Mouse (Mus musculus): Measurements from ENCODE around the gene Cd52. TPM values are rescaled to one million over a fixed set of nuclear protein-coding genes. Genes with fewer than 3 reads are reported as not detected.

Cd52 gene
- polyA plus RNA-seq, 1 experiment from 2014 or later, result 20.3 TPM

GRCm38 (mm10) chr4:134110653-134111052, 15.8 kb upstream of the Cd52 start:
- Histone ChIP-seq H3K4me2 (replicated peaks; ENCODE audit: low read depth) (no peak overlapping the region), H3K36me3 (ENCODE audit: control insufficient read depth, insufficient read depth, low read length) (no peaks in the 10 kb centered on the region), H3K9me3 (ENCODE audit: control insufficient read depth, low read length) (no peaks in the 10 kb centered on the region), H3K27ac (replicated peaks) (no peak overlapping the region), H3K27me3 (ENCODE audit: control insufficient read depth, insufficient read depth, low read length) (no peaks in the 10 kb centered on the region), H3K4me1 (replicated peaks; ENCODE audit: control insufficient read depth, insufficient read depth) (no peaks in the 10 kb centered on the region), H3K4me3 (ENCODE audit: low read depth, low read length) (no peak overlapping the region), H3K9ac (ENCODE audit: low read length) (no peak overlapping the region)
- no peak for TF ChIP-seq CTCF (IDR thresholded peaks at IDR 0.05; ENCODE audit: low read depth)
- TF ChIP-seq EP300 (optimal IDR thresholded peaks at IDR 0.05), result no peak
- WGBS, result 55% methylated on average over 3 of the region's 3 CpGs
- DNase-seq (ENCODE audit: low spot score) (no peak), ATAC-seq (ENCODE audit: low FRiP score, low TSS enrichment) (no peak)

- H3K9me3 ChIP-seq (ENCODE audit: control insufficient read depth, low read length), result no peaks in the 10 kb centered on the region
- H3K27me3 ChIP-seq (ENCODE audit: control insufficient read depth, insufficient read depth, low read length), result no peaks in the 10 kb centered on the region
- H3K36me3 ChIP-seq (ENCODE audit: control insufficient read depth, insufficient read depth, low read length), result no peaks in the 10 kb centered on the region
- no peak overlapping the region for H3K4me2 ChIP-seq (replicated peaks; ENCODE audit: low read depth)
- no peak overlapping the region for H3K4me3 ChIP-seq (ENCODE audit: low read depth, low read length)
- no peak overlapping the region for H3K9ac ChIP-seq (ENCODE audit: low read length)
- TF ChIP-seq CTCF (IDR thresholded peaks at IDR 0.05; ENCODE audit: low read depth) (no peak), EP300 (optimal IDR thresholded peaks at IDR 0.05) (no peak)
- no peak overlapping the region for H3K27ac ChIP-seq (replicated peaks)
- ATAC-seq (ENCODE audit: low FRiP score, low TSS enrichment), result peak; percentile 49; the same call in 1 of the 2 replicates
- 52% methylated on average over 5 of the region's 5 CpGs for WGBS
- DNase-seq (ENCODE audit: low spot score), result no peak
- H3K4me1 ChIP-seq (replicated peaks; ENCODE audit: control insufficient read depth, insufficient read depth), result no peaks in the 10 kb centered on the region
These were observed 13.3 kb upstream of the Cd52 start for GRCm38 (mm10) chr4:134108196-134108595.

- H3K4me1 ChIP-seq (replicated peaks; ENCODE audit: control insufficient read depth, insufficient read depth), result no peaks in the 10 kb centered on the region
- H3K9me3 ChIP-seq (ENCODE audit: control insufficient read depth, low read length), result no peaks in the 10 kb centered on the region
- TF ChIP-seq EP300 (optimal IDR thresholded peaks at IDR 0.05) (no peak), CTCF (IDR thresholded peaks at IDR 0.05; ENCODE audit: low read depth) (no peak)
- no peak for ATAC-seq (ENCODE audit: low FRiP score, low TSS enrichment)
- no peak overlapping the region for H3K4me2 ChIP-seq (replicated peaks; ENCODE audit: low read depth)
- no peak overlapping the region for H3K9ac ChIP-seq (ENCODE audit: low read length)
- no peaks in the 10 kb centered on the region for H3K36me3 ChIP-seq (ENCODE audit: control insufficient read depth, insufficient read depth, low read length)
- no peak overlapping the region for H3K4me3 ChIP-seq (ENCODE audit: low read depth, low read length)
- 81% methylated on average over 7 of the region's 7 CpGs for WGBS
- H3K27me3 ChIP-seq (ENCODE audit: control insufficient read depth, insufficient read depth, low read length), result no peaks in the 10 kb centered on the region
- DNase-seq (ENCODE audit: low spot score), result no peak
- no peak overlapping the region for H3K27ac ChIP-seq (replicated peaks)
These were observed 12.8 kb upstream of the Cd52 start for GRCm38 (mm10) chr4:134107730-134108129.

GRCm38 (mm10) chr4:134106105-134106504, 11.2 kb upstream of the Cd52 start:
- Histone ChIP-seq H3K4me2 (replicated peaks; ENCODE audit: low read depth) (no peak overlapping the region), H3K9ac (ENCODE audit: low read length) (no peak overlapping the region), H3K27me3 (ENCODE audit: control insufficient read depth, insufficient read depth, low read length) (no peaks in the 10 kb centered on the region), H3K27ac (replicated peaks) (no peak overlapping the region), H3K9me3 (ENCODE audit: control insufficient read depth, low read length) (no peaks in the 10 kb centered on the region), H3K4me3 (ENCODE audit: low read depth, low read length) (no peak overlapping the region), H3K36me3 (ENCODE audit: control insufficient read depth, insufficient read depth, low read length) (no peaks in the 10 kb centered on the region), H3K4me1 (replicated peaks; ENCODE audit: control insufficient read depth, insufficient read depth) (no peaks in the 10 kb centered on the region)
- DNase-seq (ENCODE audit: low spot score) (no peak), ATAC-seq (ENCODE audit: low FRiP score, low TSS enrichment) (no peak)
- WGBS, result 77% methylated on average over 7 of the region's 7 CpGs
- no peak for TF ChIP-seq CTCF (IDR thresholded peaks at IDR 0.05; ENCODE audit: low read depth)
- TF ChIP-seq EP300 (optimal IDR thresholded peaks at IDR 0.05), result no peak

- Histone ChIP-seq H3K9ac (ENCODE audit: low read length) (peak overlapping the region; percentile 62), H3K27ac (replicated peaks) (no peak overlapping the region), H3K9me3 (ENCODE audit: control insufficient read depth, low read length) (no peaks in the 10 kb centered on the region), H3K4me2 (replicated peaks; ENCODE audit: low read depth) (peak overlapping the region; percentile 70), H3K27me3 (ENCODE audit: control insufficient read depth, insufficient read depth, low read length) (no peaks in the 10 kb centered on the region), H3K4me3 (ENCODE audit: low read depth, low read length) (peak overlapping the region; percentile 64), H3K4me1 (replicated peaks; ENCODE audit: control insufficient read depth, insufficient read depth) (no peaks in the 10 kb centered on the region), H3K36me3 (ENCODE audit: control insufficient read depth, insufficient read depth, low read length) (no peaks in the 10 kb centered on the region)
- 4% methylated on average over 21 of the region's 21 CpGs for WGBS
- DNase-seq (ENCODE audit: low spot score), result no peak
- peak; percentile 43; the same call in 1 of the 2 replicates for ATAC-seq (ENCODE audit: low FRiP score, low TSS enrichment)
- TF ChIP-seq EP300 (optimal IDR thresholded peaks at IDR 0.05) (no peak), CTCF (IDR thresholded peaks at IDR 0.05; ENCODE audit: low read depth) (no peak)
These were observed 7.8 kb upstream of the Cd52 start for GRCm38 (mm10) chr4:134102742-134103119.

GRCm38 (mm10) chr4:134101979-134102741, 7.3 kb upstream of the Cd52 start, which contains the start of gene Ubxn11:
Gene Ubxn11, plus strand, starts transcription at chr4:134102570.
- Histone ChIP-seq H3K9ac (ENCODE audit: low read length) (peak within 1 kb of the TSS; percentile 62), H3K4me1 (replicated peaks; ENCODE audit: control insufficient read depth, insufficient read depth) (no peaks in the 10 kb centered on the region), H3K4me3 (ENCODE audit: low read depth, low read length) (peak within 1 kb of the TSS; percentile 64), H3K9me3 (ENCODE audit: control insufficient read depth, low read length) (no peaks in the 10 kb centered on the region), H3K4me2 (replicated peaks; ENCODE audit: low read depth) (peak within 1 kb of the TSS; percentile 70), H3K36me3 (ENCODE audit: control insufficient read depth, insufficient read depth, low read length) (no peaks in the 10 kb centered on the region), H3K27me3 (ENCODE audit: control insufficient read depth, insufficient read depth, low read length) (no peaks in the 10 kb centered on the region), H3K27ac (replicated peaks) (no peak within 1 kb of the TSS)
- 19% methylated on average over 34 of the region's 34 CpGs for WGBS
- DNase-seq (ENCODE audit: low spot score), result peak; percentile 86
- TF ChIP-seq EP300 (optimal IDR thresholded peaks at IDR 0.05) (no peak), CTCF (IDR thresholded peaks at IDR 0.05; ENCODE audit: low read depth) (no peak)
- peak; percentile 96 for ATAC-seq (ENCODE audit: low FRiP score, low TSS enrichment)

Data from stomach, postnatal 0 days (tissue).